11 mouse cellular contexts compared by ENCODE assay signal in genomic region chr9:48558637-48559036, GRCm38 (mm10). TPM values are rescaled to one million over a fixed set of nuclear protein-coding genes. Genes with fewer than 3 reads are reported as not detected.
DNase-seq lines count a peak whose midpoint lies in the region; ATAC-seq and TF ChIP-seq lines count a peak whose summit lies in the region.
"Had no signal": no experiment of that assay in that cellular context is flagged by ENCODE, and none has a peak within 500 bp of the region (broad histone marks: within the 10 kb centered on the region; RNA-seq: fewer than 3 reads in every experiment).

No protein-coding gene starts in this region.

- TF ChIP-seq CTCF in small intestine, adult 2 months (IDR thresholded peaks at IDR 0.05; ENCODE audit: extremely low read depth, insufficient read length, insufficient replicate concordance, low read depth, low read length): no peak

- no peaks in the 10 kb centered on the region for H3K27me3 ChIP-seq in small intestine, adult 2 months (ENCODE audit: control insufficient read depth, insufficient read depth, low read length)
- no peaks in the 10 kb centered on the region for H3K27me3 ChIP-seq in neural tube, embryonic 15.5 days (replicated peaks)
- H3K27me3 ChIP-seq: midbrain, embryonic 13.5 days had no signal

- 68% methylated on average over 4 of the region's 4 CpGs for WGBS in small intestine, adult 2 months
- 75% methylated on average over 4 of the region's 4 CpGs for WGBS in neural tube, embryonic 15.5 days

- H3K27ac ChIP-seq in small intestine, adult 2 months (ENCODE audit: insufficient read depth, low read depth, low read length): 0 out of 2 replicates have a peak overlapping the region, but pooled peaks have one; percentile 65
- H3K27ac ChIP-seq in neural tube, embryonic 15.5 days (replicated peaks): no peak overlapping the region
- H3K27ac ChIP-seq: midbrain, embryonic 13.5 days had no signal

- H3K9me3 ChIP-seq in neural tube, embryonic 15.5 days (replicated peaks): no peaks in the 10 kb centered on the region
- H3K9me3 ChIP-seq: midbrain, embryonic 13.5 days had no signal

- no peak for TF ChIP-seq POLR2A in small intestine, adult 2 months (IDR thresholded peaks at IDR 0.05; ENCODE audit: low read depth, low read length)

- H3K9ac ChIP-seq in neural tube, embryonic 15.5 days (replicated peaks): no peak overlapping the region
- H3K9ac ChIP-seq: midbrain, embryonic 13.5 days had no signal

- H3K4me3 ChIP-seq in small intestine, adult 2 months (ENCODE audit: low read depth, low read length): no peak overlapping the region
- no peak overlapping the region for H3K4me3 ChIP-seq in neural tube, embryonic 15.5 days (replicated peaks)
- H3K4me3 ChIP-seq: midbrain, embryonic 13.5 days had no signal

- no peak for ATAC-seq in neural tube, embryonic 15.5 days (ENCODE audit: low FRiP score)
- ATAC-seq in megakaryocyte-erythroid progenitor cell, adult 5-6 weeks (replicated peaks; ENCODE audit: low FRiP score, low TSS enrichment, poor library complexity, severe bottlenecking): no peak
- ATAC-seq: forebrain, embryonic 14.5 days; midbrain, embryonic 13.5 days had no signal

- no peak overlapping the region for H3K4me2 ChIP-seq in neural tube, embryonic 15.5 days
- H3K4me2 ChIP-seq: midbrain, embryonic 13.5 days had no signal

- H3K36me3 ChIP-seq in small intestine, adult 2 months (ENCODE audit: control insufficient read depth, insufficient read depth, low read length): no peaks in the 10 kb centered on the region
- H3K36me3 ChIP-seq in neural tube, embryonic 15.5 days: no peaks in the 10 kb centered on the region
- H3K36me3 ChIP-seq: midbrain, embryonic 13.5 days had no signal

- peak; percentile 70 for DNase-seq in 416B (ENCODE audit: low read depth)
- peak; percentile 80 to 84 for DNase-seq in B cell, adult 2 months
- peak; percentile 70 for DNase-seq in induced T-regulatory cell, adult 2 months (ENCODE audit: low read depth)
- no peak for DNase-seq in adrenal gland, postnatal 25 days
- DNase-seq: cerebellum, postnatal 10 days; kidney, postnatal 25 days had no signal

- no peaks in the 10 kb centered on the region for H3K4me1 ChIP-seq in small intestine, adult 2 months (ENCODE audit: control insufficient read depth, insufficient read depth, insufficient read length, low read length)
- H3K4me1 ChIP-seq in neural tube, embryonic 15.5 days: peaks cover 4% of the 10 kb centered on the region; the same call in 1 of the 2 replicates
- H3K4me1 ChIP-seq: midbrain, embryonic 13.5 days had no signal

RNA-seq across cellular contexts. Expression of gene Nnmt, which starts 46.3 kb away (rescaled TPM):
- 0.77 and 1.5 TPM in 2 replicates for polyA plus RNA-seq in small intestine, adult 2 months (2012; rRNA removed)
- 0.70 and 0.92 TPM in 2 replicates for polyA plus RNA-seq in neural tube, embryonic 15.5 days (2015; fragmentation: Nextera tagmentation; extraction: Ambion mirVana)
- total RNA-seq in adrenal gland, postnatal 25 days (2021): 11.5 and 12.3 TPM in 2 replicates
- total RNA-seq in megakaryocyte-erythroid progenitor cell, adult 5-6 weeks (2014; fragmentation: Nextera tagmentation): not detected in 2 replicates
- total RNA-seq in megakaryocyte-erythroid progenitor cell, adult 5-6 weeks (2017): not detected in 2 replicates

Comparison
In these comparisons a context has a peak if more than half of its experiments do, and no peak if none do; other contexts are left out.
1. RNA of gene Nnmt, which starts 46.3 kb away (total RNA-seq): 11.5 to 12.3 TPM in adrenal gland, postnatal 25 days; not detected in megakaryocyte-erythroid progenitor cell, adult 5-6 weeks; every median in the first group is over 10 times any median in the second.